Mouse (Mus musculus): ENCODE results near the gene Nedd9. TPM values are rescaled to one million over a fixed set of nuclear protein-coding genes. Genes with fewer than 3 reads are reported as not detected.

Gene Nedd9
- total and polyA plus RNA-seq, 2 experiments = 2.5 to 3.3 TPM

GRCm38 (mm10) chr13:41447209-41447608 lies 40.0 kb downstream of the Nedd9 start:
- Histone ChIP-seq H3K4me3 (ENCODE audit: insufficient read depth, low read depth, low read length) (no peak overlapping the region), H3K36me3 (ENCODE audit: control insufficient read depth, insufficient read depth, low read length) (no peaks in the 10 kb centered on the region), H3K27me3 (ENCODE audit: control insufficient read depth, insufficient read depth, low read length) (no peaks in the 10 kb centered on the region), H3K9ac (ENCODE audit: low read depth, low read length) (no peak overlapping the region), H3K4me1 (ENCODE audit: control insufficient read depth, insufficient read depth, low read length) (no peaks in the 10 kb centered on the region), H3K27ac (replicated peaks; ENCODE audit: insufficient read depth, low read depth, low read length) (no peak overlapping the region), H3K79me2 (ENCODE audit: control insufficient read depth, insufficient read depth, low read length) (no peaks in the 10 kb centered on the region)
- TF ChIP-seq CTCF (IDR thresholded peaks at IDR 0.05; ENCODE audit: low read depth, low read length) (no peak), POLR2A (IDR thresholded peaks at IDR 0.05; ENCODE audit: extremely low read depth, insufficient read depth, low read length) (no peak)
- 86% methylated on average over 6 of the region's 6 CpGs for WGBS
- no peak for DNase-seq (ENCODE audit: extremely low read depth, low read depth, low spot score)

DNA sequence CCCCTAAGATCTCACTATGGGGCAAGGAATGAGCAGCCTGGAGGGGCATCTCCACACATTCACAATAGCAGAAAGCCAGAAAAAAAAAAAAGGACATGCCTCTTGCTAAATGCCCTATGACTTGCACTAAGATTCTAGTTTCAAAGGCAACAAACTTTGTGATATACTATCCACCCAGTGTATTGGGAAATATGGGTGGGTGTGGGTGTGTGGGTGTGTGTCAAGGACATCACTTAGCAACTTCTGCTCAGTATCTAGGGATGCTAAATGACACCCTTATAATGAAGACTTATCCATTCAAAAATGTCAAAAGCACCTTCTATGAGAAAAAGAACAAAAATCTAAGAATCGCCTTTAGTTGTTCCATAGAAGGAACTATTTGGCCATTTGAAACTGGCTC lies 40.6 kb downstream of the Nedd9 start:
- no peak overlapping the region for H3K27ac ChIP-seq (replicated peaks; ENCODE audit: insufficient read depth, low read depth, low read length)
- 100% methylated on average over 1 of the region's 1 CpGs for WGBS

GRCm38 (mm10) chr13:41445067-41445808 lies 41.9 kb downstream of the Nedd9 start:
- Histone ChIP-seq H3K27ac (replicated peaks; ENCODE audit: insufficient read depth, low read depth, low read length) (no peak overlapping the region), H3K79me2 (ENCODE audit: control insufficient read depth, insufficient read depth, low read length) (no peaks in the 10 kb centered on the region), H3K4me3 (ENCODE audit: insufficient read depth, low read depth, low read length) (no peak overlapping the region), H3K27me3 (ENCODE audit: control insufficient read depth, insufficient read depth, low read length) (no peaks in the 10 kb centered on the region), H3K36me3 (ENCODE audit: control insufficient read depth, insufficient read depth, low read length) (no peaks in the 10 kb centered on the region), H3K9ac (ENCODE audit: low read depth, low read length) (no peak overlapping the region), H3K4me1 (ENCODE audit: control insufficient read depth, insufficient read depth, low read length) (no peaks in the 10 kb centered on the region)
- no peak for TF ChIP-seq CTCF (IDR thresholded peaks at IDR 0.05; ENCODE audit: low read depth, low read length)
- TF ChIP-seq POLR2A (IDR thresholded peaks at IDR 0.05; ENCODE audit: extremely low read depth, insufficient read depth, low read length) = no peak
- no peak for DNase-seq (ENCODE audit: extremely low read depth, low read depth, low spot score)
- WGBS = 96% methylated on average over 3 of the region's 3 CpGs

More for the DNA sequence above, 40.6 kb downstream of the Nedd9 start:
- H3K4me3 ChIP-seq (ENCODE audit: insufficient read depth, low read depth, low read length) = no peak overlapping the region
- TF ChIP-seq POLR2A (IDR thresholded peaks at IDR 0.05; ENCODE audit: extremely low read depth, insufficient read depth, low read length) = no peak
- TF ChIP-seq CTCF (IDR thresholded peaks at IDR 0.05; ENCODE audit: low read depth, low read length) = no peak
- H3K4me1 ChIP-seq (ENCODE audit: control insufficient read depth, insufficient read depth, low read length) = no peaks in the 10 kb centered on the region
- no peak for DNase-seq (ENCODE audit: extremely low read depth, low read depth, low spot score)
- no peaks in the 10 kb centered on the region for H3K79me2 ChIP-seq (ENCODE audit: control insufficient read depth, insufficient read depth, low read length)
- H3K27me3 ChIP-seq (ENCODE audit: control insufficient read depth, insufficient read depth, low read length) = no peaks in the 10 kb centered on the region
- H3K9ac ChIP-seq (ENCODE audit: low read depth, low read length) = no peak overlapping the region
- H3K36me3 ChIP-seq (ENCODE audit: control insufficient read depth, insufficient read depth, low read length) = no peaks in the 10 kb centered on the region

- H3K27me3 ChIP-seq (ENCODE audit: control insufficient read depth, insufficient read depth, low read length) = no peaks in the 10 kb centered on the region
- no peak overlapping the region for H3K9ac ChIP-seq (ENCODE audit: low read depth, low read length)
- no peak for DNase-seq (ENCODE audit: extremely low read depth, low read depth, low spot score)
- no peaks in the 10 kb centered on the region for H3K36me3 ChIP-seq (ENCODE audit: control insufficient read depth, insufficient read depth, low read length)
- H3K4me1 ChIP-seq (ENCODE audit: control insufficient read depth, insufficient read depth, low read length) = no peaks in the 10 kb centered on the region
- H3K79me2 ChIP-seq (ENCODE audit: control insufficient read depth, insufficient read depth, low read length) = no peaks in the 10 kb centered on the region
- no peak overlapping the region for H3K4me3 ChIP-seq (ENCODE audit: insufficient read depth, low read depth, low read length)
- H3K27ac ChIP-seq (replicated peaks; ENCODE audit: insufficient read depth, low read depth, low read length) = no peak overlapping the region
- WGBS = 83% methylated on average over 6 of the region's 6 CpGs
- TF ChIP-seq POLR2A (IDR thresholded peaks at IDR 0.05; ENCODE audit: extremely low read depth, insufficient read depth, low read length) (no peak), CTCF (IDR thresholded peaks at IDR 0.05; ENCODE audit: low read depth, low read length) (no peak)
Measured at GRCm38 (mm10) chr13:41444230-41444629, 42.9 kb downstream of the Nedd9 start.

DNA sequence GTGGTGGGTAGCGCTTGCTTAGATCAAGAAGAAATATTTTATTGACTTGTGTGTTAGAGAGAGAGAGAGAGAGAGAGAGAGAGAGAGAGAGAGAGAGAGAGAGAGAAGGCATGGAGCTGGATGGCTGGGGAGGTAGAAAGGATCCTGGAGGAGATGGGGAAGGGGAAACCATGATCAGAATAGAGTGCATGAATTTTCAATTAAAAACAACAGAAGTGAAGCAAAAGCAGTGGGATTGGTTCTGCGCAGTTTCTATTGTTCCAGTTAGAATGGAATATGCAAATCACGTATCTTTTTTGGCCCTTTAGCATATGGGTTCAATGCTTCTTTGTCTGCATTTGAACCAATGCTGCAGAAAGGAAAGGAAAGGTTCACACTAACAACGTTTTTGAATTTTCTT lies 45.0 kb downstream of the Nedd9 start:
- WGBS = 92% methylated on average over 4 of the region's 4 CpGs
- Histone ChIP-seq H3K79me2 (ENCODE audit: control insufficient read depth, insufficient read depth, low read length) (no peaks in the 10 kb centered on the region), H3K27ac (replicated peaks; ENCODE audit: insufficient read depth, low read depth, low read length) (no peak overlapping the region), H3K4me1 (ENCODE audit: control insufficient read depth, insufficient read depth, low read length) (no peaks in the 10 kb centered on the region), H3K27me3 (ENCODE audit: control insufficient read depth, insufficient read depth, low read length) (no peaks in the 10 kb centered on the region), H3K36me3 (ENCODE audit: control insufficient read depth, insufficient read depth, low read length) (no peaks in the 10 kb centered on the region), H3K4me3 (ENCODE audit: insufficient read depth, low read depth, low read length) (no peak overlapping the region), H3K9ac (ENCODE audit: low read depth, low read length) (no peak overlapping the region)
- no peak for DNase-seq (ENCODE audit: extremely low read depth, low read depth, low spot score)
- TF ChIP-seq CTCF (IDR thresholded peaks at IDR 0.05; ENCODE audit: low read depth, low read length) (no peak), POLR2A (IDR thresholded peaks at IDR 0.05; ENCODE audit: extremely low read depth, insufficient read depth, low read length) (no peak)

GRCm38 (mm10) chr13:41440205-41440604 lies 47.0 kb downstream of the Nedd9 start:
- no peak for TF ChIP-seq POLR2A (IDR thresholded peaks at IDR 0.05; ENCODE audit: extremely low read depth, insufficient read depth, low read length)
- no peak for TF ChIP-seq CTCF (IDR thresholded peaks at IDR 0.05; ENCODE audit: low read depth, low read length)
- no peak for DNase-seq (ENCODE audit: extremely low read depth, low read depth, low spot score)
- Histone ChIP-seq H3K36me3 (ENCODE audit: control insufficient read depth, insufficient read depth, low read length) (no peaks in the 10 kb centered on the region), H3K9ac (ENCODE audit: low read depth, low read length) (no peak overlapping the region), H3K4me3 (ENCODE audit: insufficient read depth, low read depth, low read length) (no peak overlapping the region), H3K79me2 (ENCODE audit: control insufficient read depth, insufficient read depth, low read length) (no peaks in the 10 kb centered on the region), H3K27me3 (ENCODE audit: control insufficient read depth, insufficient read depth, low read length) (no peaks in the 10 kb centered on the region), H3K4me1 (ENCODE audit: control insufficient read depth, insufficient read depth, low read length) (no peaks in the 10 kb centered on the region; the same call in 1 of the 2 replicates), H3K27ac (replicated peaks; ENCODE audit: insufficient read depth, low read depth, low read length) (no peak overlapping the region)
- 39% methylated on average over 1 of the region's 1 CpGs for WGBS
